Mouse (Mus musculus) T-helper 2 cell (primary cell): Measurements from ENCODE around the gene Glis3.

ENCODE experiments used
- in situ Hi-C: fragments of 300-600 bp; cut with MboI, MseI; formaldehyde crosslinking; loops from one replicate; pipeline ENCODE4 v1.15.1; 2025; ENCODE audit warnings: high pct_unique_total_duplicates

Gene Glis3

GRCm38 (mm10) chr19:28336651-28337510 lies 343.0 kb downstream of the Glis3 start:
- in situ Hi-C loops: no loop called here

- in situ Hi-C loops: no loop called here
Observed at GRCm38 (mm10) chr19:28335890-28336289, 344.0 kb downstream of the Glis3 start.

DNA sequence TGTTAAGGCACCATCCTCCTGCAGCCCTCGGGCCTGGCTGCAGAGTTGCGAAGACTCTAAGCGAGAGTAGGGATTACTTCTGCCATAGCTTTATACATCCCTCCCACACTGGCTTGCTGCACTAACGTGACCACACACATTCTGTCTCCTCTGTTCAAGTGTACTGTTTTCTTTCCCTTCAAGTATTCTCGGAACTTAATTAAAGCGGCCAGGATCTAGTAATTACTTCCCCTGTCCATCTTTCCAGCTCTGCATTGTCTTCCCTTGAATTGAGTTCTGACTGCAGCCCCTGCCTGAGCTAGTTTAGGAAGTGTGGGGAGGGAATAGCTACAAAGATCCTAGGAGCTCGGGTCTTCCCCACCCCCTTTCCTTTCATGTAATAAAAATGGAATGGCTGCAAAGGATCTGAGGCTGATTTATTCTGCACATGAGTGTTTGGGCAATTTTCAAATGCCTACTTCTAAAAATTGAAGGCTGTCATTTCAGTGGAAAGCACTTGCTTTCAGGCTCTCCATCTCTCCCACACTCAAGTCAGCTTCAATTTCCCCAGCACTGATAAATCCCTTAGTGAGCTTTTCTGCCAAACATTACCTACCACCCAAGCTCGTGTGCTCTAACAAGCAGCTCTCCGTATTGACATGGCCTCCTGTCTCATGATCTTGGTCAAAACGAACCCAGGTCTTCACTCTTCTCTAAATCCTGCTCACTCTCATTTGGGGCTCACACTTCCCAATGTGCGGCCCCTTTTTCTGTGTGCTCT lies 346.7 kb downstream of the Glis3 start:
- in situ Hi-C loops: no loop called here

DNA sequence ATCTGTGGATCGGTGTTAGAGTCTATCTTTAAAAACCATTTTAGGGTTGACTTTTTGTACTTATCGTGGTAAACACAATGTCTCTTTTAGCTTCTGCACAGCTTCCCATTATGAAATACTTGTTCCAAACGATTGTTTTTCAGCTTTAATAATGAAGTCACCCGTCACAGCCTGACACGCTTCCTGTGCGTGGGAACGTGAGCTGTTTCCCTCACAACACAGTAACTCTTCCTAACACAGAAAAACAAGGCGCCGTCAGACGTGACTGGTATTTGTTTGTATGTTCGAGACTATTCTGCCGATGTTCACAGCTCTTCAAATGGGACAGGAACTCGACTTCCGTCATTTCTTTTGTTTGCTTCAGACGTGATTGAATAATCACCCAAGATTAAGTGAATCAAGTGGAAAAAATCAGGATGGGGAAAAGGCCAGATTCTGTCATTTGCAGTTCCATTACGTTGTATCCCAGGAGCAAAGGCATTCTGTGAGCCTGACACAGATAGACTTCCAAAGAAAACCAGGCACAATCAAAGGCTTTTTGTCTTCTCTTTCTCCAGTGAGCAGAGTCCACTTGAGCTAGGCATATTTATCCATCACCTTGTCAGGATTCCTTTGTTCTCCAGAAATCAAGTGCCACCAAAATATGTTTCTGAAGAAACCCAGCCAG lies 351.3 kb downstream of the Glis3 start:
- in situ Hi-C loops: no loop called here

- in situ Hi-C loops: no loop called here
Observed at GRCm38 (mm10) chr19:28327536-28327935, 352.3 kb downstream of the Glis3 start.

DNA sequence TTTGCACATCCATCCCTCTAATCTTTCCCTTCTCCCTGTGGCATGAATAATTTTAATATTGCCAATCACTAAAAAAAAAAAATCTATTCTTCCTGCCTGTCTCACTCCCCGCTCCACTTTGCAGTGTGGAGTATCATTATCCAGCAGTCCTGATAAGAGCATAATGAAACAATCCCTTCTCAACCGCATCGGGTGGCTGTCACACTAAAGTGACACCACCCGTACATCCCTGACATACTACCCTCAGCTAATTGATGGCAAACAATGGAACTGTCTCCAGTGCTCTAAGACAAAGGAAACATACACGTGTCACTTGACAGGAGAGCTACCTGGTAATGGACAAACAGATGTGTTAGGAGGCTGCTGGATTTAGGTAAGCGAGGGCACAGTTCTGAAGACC lies 373.8 kb downstream of the Glis3 start:
- in situ Hi-C loops: no loop called here

DNA sequence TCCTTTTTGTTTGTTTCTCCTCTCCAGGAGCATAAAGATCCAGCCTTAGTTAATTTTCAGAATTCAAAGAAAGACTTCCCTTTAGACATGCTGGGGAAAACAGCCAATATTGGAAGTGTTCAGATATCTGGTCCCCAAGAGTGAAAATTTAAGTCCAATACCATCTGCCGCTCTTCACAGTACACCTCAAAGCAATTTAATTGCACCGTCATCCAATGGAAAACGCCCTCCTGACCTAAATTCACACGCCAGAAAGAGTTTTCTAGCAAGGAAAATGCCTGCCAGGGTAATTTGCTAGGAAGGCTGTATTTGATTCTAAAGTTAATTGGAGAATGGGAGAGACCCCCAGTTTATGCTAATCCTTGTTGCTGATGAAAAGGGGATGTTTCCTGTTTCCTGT lies 374.4 kb downstream of the Glis3 start:
- in situ Hi-C loops: no loop called here

- in situ Hi-C loops: no loop called here
Observed at GRCm38 (mm10) chr19:28302831-28303242, 377.0 kb downstream of the Glis3 start.

DNA sequence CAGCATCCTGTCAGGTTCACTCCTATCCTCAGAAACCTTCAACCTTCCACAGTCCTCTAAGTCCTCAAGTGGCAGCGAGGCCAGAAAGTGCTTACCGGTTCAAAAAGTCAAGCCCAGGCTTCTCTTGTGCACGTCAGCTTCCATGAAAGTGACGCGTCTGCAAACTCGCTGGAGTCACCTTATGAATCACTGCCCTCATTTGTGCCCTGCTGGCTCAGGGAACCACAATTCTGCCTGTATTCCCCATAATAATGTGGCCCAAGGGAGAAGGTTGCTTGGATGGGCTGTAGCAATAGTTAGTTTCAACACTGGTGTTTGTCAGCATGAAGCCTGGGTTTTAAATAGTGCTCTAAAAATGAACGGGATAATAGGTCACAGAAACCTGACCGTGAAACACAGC lies 379.7 kb downstream of the Glis3 start:
- in situ Hi-C loops: no loop called here

- in situ Hi-C loops: no loop called here
Observed at GRCm38 (mm10) chr19:28299211-28299775, 380.6 kb downstream of the Glis3 start.

- in situ Hi-C loops: no loop called here
Observed at GRCm38 (mm10) chr19:28298669-28299068, 381.2 kb downstream of the Glis3 start.

- in situ Hi-C loops: no loop called here
Observed at GRCm38 (mm10) chr19:28291596-28291995, 388.3 kb downstream of the Glis3 start.

DNA sequence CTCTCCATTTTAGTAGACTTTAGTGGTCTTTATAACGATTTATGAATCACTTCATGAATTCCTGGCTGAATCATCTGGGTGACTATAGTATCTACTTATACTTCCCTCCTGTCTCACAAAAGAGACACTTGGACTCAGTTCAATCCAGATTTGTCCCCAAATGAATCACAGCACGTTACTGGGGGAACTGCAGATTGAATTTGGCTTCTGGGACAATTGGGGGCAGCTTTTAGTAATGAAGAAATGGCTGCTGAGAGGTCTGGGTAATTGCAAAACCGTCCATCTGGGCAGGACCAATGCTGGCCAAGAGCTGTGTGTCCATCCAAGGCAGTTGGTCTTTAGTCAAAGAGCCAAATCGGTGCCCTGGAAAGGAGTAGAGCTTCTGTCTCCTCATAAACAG lies 390.4 kb downstream of the Glis3 start:
- in situ Hi-C loops: no loop called here

- in situ Hi-C loops: no loop called here
Observed at GRCm38 (mm10) chr19:28287431-28287830, 392.4 kb downstream of the Glis3 start.

GRCm38 (mm10) chr19:28284098-28284569 lies 395.7 kb downstream of the Glis3 start:
- in situ Hi-C loops: no loop called here

- in situ Hi-C loops: no loop called here
Observed at GRCm38 (mm10) chr19:28283241-28284097, 396.4 kb downstream of the Glis3 start.

DNA sequence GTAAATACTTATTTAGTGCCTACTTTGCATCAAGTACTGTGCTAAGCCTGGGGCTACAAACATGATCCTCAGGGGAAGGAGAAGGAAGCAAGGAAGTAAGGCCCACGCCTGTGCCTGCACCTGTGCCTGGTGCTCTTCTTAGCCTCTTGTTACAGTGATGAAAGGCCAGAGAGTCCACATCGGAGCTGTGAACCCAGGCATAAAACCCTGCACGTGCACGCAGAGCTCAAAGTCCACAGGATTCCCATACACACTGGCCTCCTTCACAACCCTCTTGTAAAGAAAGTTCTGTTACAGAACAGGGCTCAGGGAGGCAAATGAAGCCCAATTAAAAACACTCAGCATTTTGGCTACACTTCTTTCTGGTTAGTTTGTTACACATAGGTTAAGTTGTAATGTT lies 398.5 kb downstream of the Glis3 start:
- in situ Hi-C loops: no loop called here

DNA sequence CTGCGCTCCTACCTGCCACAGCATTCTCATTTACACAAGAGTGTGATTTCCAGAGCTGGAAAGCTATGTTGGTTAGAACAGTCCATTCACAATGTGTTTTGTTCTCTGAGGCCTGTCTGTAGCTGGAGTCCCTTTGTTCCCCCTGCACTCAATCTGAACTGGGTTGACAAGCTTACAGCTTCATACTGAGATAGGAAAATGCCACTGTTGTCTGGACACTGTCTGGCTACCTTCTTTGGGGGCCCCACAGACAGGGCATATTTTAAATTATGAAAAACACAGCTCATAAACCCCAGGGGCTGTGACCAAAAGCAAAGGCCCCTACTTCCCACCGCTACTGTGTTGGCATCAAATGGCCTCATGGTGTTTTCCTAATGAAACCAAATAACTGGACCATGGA lies 402.8 kb downstream of the Glis3 start:
- in situ Hi-C loops: no loop called here

DNA sequence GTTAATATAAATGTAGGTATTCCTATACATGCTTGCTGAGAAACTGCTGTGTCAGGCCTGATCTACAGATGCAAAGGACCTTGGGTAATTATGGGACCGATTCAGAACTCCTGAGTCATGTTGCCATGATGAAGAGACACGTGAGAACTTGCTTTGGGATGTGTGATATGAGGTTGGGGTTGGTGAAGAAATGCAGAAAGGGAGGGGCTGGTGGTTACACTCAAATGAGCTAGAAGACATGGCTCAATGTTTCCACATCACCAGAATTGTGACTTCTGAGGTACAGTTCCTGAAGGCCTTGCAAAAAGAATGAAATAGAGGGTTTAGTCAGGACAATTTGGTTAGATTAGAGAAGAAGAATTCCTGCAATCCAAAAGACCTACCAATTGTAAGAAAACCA lies 405.4 kb downstream of the Glis3 start:
- in situ Hi-C loops: no loop called here

- in situ Hi-C loops: no loop called here
Observed at GRCm38 (mm10) chr19:28273946-28274345, 405.9 kb downstream of the Glis3 start.

DNA sequence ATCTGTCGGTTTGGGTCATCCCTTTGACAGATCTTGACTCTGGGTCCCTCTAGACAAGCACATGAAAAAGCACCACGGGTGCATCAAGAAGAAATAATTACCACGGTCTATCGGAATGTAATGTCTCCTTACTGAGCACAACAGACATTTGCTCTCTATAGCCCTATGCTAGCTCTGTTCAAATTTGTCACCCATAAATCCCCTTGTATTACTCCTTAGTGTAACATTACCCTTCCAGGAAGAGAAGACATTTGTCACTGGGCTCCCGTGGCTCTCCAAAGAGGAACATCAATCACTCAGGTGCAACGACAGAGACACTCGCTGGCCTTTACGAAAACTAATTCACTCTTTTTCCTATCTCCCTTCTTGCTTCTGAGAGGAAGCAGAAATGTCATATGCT lies 413.0 kb downstream of the Glis3 start:
- in situ Hi-C loops: no loop called here
